Mouse (Mus musculus): ENCODE measurements around the gene Vps53.

DNA sequence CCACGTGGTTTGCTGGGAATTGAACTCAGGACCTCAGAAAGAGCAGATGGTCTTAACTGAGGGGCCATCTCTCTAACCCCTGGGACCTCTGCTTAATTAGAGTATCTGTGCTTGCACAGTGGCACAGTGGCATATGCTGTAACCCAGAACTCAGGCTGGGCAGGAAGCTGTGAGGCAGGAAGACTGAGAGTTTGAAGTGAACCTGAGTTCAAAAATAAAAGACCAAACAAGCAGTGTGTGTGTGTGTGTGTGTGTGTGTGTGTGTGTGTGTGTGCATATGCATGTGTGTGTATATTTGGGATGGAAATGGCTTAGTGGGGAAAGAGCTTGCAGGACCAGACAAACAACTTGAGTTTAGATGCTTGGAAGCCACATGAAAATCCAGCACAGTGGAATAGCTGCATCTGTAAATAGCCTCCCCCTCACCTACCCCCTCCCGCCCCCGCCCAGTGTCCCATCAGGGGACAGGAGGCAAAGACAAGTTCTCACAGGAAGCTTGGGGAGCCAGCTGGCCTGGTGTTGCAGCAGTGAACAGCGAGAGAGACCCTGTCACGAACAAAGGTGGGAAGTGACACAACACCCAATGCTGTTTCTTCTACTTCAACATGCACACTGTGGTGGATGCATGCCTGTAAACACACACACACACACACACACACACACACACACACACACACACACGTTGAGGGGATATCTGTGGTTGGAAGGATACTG is 141.7 kb downstream of the Vps53 start:
- TF ChIP-seq CTCF (IDR thresholded peaks at IDR 0.05; ENCODE audit: insufficient read depth, low read depth, low read length) (no peak), POLR2A (IDR thresholded peaks at IDR 0.05; ENCODE audit: insufficient read depth, low read depth, low read length) (no peak)
